Mouse (Mus musculus) hindlimb bud, embryonic 11.5 days (tissue): ENCODE measurements around the gene Cntrl.

ENCODE experiments used
- DNase-seq: peaks from one replicate; pipeline ENCODE4 v3.0.0-alpha.2; 2012; ENCODE audit warnings: low read depth, low spot score; ENCODE audit errors: extremely low spot score

Cntrl gene

DNA sequence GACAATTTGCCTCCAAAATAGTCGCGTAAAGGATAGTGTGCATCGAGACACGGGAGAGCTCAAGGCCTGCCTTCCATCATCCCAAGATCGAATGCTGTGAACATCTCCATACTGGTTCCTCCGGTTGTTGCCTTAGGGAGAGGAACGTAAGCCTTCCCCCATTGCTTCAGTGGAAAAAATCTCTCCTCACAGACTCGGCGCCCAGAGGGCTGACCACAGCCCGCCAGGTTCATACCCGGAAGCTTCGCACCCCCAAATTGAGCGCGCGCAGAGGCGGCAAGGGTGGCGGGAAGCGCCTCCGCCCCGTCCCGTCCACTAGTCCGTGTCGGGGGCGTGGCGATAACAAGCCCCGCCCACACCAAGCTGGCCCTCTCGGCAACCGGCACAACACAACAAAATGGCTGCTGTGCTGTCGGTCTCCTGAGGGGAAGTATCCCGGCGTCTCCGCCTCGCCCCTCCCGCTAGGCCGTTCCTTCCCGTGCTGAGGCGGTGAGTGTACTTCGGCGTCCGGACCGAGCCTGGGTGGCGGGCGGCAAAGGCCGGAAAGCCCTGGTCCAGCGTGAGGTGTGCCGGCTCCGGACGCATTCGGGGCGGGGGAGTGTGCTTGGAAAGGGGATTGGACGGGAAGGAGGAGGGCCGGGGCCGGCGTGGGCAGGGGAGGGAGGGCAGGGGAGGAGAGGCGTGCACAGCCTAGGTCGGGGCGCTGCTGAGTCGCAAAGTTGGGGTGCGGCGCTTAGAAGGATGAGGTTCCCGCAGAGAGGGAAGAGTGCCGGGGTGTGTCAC lies at the start of gene Cntrl:
Gene Cntrl, plus strand, starts transcription at position 352 of the 783 bp plus-strand sequence.
- DNase-seq, result no peak

GRCm38 (mm10) chr2:35060256-35060655 lies 49.0 kb upstream of the Cntrl start:
- DNase-seq, result no peak

DNA sequence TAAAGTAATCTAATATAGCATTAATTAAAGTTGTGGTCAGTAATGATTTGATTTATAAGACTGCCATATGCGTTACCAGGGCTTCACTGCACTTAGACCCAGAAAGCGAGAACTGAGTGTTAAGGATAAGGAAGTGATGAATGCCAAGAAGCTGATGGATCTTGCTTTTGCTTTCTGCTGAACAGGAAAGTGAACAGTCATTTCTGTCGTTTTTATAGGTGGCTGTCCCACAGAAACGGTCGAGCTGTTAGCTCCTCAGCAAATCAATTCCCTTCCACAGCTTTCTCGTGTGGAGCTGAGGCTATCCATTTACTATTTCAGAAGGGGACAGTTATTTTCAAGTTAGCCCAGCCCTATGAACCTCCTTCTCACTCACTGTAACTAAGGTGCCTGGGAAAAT lies 48.4 kb upstream of the Cntrl start:
- no peak for DNase-seq

DNA sequence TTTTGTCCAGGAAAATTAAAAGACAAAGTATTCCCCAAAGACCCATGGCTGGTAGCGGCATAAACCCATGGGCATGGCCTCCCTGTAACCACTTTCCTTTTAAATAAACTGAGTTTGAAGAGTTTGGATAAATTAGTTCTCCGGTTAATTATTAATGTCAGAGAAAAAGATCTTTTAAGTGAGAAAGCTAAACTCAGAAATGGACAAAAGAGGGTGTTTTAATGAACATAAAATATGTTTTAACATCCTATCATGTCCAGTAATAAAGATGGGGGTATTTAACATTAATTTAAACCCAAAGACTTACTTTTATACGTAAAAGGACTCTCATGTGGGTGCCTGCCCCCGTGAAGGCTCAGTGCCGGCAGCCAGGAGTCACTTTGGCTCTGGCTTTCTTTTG lies 48.0 kb upstream of the Cntrl start, which contains the start of gene Hc:
Gene Hc, minus strand, starts transcription at position 101 of the 400 bp plus-strand sequence.
- no peak for DNase-seq

DNA sequence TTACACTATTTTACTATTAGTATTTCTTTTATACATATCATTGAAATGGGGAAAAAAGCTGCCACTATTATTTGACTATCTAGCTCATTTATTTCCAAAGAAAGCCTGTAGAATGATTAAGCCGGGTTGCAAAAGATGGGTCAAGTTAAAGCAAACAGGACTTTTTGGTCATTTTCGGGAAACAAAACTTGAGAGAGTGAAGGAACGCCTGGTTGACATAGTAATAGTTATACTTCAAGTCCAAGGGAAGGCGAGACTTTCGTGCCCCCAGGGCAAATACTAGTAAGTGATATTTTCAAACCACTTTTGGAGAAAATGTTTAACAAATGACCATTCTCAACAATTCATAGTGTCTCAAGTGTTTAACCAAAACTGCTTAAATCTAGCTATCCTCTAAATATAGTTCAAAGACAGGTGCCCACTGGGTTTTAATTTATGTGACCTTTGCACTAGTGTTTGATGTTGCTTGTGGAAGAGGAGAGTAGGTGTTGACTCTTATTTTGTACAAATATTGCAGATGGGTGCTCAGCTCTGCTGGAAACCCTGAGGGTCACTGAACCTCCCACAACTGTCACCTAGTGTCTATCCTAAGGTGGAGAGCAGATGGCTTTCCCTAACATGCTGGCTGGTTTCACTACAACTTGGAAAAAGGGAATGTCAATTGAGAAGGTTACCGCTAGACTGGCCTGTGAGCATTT lies 45.8 kb upstream of the Cntrl start:
- no peak for DNase-seq

DNA sequence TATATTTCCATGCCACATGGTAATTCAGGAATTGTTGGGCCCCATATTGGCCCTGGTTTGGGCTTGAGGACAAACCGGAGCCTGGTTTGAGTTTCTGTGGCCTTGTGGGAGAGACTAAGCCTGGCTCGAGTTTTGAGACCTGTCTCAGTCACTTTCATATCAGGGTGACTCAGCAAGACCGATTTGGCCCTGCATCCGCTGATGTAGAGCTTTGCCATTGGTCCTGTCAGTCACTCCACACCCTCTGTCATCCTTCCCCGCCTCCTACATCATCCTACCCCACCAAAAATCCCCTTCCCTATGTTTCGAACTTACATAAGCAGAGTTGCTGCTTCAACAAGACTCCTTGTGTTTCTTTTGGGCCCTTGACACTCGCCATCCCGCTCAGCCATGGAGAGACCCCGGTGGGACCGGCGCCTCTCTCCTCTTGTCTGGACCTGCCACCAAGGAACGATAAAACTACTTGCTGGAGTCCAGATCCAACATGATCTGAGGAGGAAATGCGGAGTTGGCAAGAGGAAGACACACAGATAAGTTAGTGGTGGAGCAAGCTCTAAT lies 42.7 kb upstream of the Cntrl start:
- DNase-seq, result no peak

DNA sequence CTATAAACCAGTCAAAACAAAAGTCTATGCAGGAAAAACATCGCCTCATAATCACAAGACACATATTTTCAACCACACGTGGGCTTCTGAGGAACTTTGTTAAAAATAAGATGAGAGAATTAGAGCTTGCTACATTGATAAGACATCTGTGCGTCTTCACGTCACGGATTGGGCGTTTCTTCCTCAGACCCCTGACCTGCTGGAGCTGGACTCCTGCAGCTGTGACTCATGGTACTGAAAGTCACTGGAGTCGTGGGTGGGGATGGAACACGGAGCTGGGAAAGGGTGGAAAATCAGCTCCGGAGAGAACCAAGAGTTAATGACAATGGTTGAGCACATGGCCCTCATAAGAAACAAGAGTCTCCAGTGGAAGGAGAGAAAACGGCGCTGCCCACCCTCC lies 42.2 kb upstream of the Cntrl start:
- no peak for DNase-seq

DNA sequence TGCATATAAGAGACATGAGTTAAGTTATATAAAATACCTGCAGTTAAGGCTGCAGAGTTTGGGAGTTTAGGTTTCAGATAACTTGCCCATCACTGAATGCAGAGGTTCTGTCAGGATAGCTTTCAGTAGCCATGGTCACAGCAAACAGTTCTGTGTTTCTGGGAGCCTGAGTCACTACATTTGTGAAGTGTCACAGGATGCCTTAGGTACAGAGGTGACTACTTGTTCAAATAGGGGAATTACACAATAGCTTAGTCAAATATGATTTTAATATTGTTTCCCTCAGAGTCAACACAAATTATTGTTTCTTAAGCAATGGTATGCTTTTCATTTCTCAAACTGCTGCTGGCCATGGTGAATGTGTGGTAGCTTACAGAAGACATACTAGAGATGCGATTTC lies 40.2 kb upstream of the Cntrl start:
- DNase-seq, result no peak

DNA sequence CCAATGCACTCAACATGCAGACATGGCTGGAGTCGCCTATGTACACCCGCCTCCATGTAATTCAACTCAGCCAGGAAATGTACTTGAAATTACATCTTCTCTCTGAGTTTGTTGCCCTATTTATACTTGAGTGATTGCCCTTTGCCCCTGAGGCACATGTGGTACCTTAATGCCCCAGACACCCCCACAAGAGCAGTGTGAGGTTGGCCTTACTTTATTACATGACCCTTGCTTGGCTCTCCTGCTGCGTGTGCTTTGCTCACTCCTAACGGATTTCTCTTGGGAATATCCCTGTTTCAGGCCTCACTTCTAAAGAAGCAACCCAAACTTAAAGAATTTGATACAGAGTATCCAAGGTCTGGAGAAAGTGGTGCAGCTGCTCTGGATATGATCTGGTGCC lies 39.0 kb upstream of the Cntrl start:
- no peak for DNase-seq

DNA sequence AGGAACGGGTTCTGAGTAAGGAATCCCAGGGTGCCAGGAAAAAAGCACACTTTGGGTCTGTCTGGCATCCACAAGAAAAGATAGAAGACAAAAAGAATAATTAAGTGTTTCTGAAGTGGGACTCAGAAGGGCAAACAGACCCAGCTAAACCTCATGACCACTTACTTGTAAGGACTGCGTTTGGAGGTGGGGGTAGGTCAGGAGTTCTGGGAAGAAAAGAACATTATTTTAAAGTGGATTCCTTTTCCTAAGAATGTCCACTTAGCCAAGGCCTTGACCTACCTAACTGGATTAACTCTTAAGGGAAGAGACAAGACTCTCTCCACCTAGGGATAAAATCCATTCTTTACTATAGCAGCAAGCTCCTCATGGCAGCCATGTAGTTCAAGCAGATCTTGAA lies 36.7 kb upstream of the Cntrl start:
- DNase-seq, result no peak

DNA sequence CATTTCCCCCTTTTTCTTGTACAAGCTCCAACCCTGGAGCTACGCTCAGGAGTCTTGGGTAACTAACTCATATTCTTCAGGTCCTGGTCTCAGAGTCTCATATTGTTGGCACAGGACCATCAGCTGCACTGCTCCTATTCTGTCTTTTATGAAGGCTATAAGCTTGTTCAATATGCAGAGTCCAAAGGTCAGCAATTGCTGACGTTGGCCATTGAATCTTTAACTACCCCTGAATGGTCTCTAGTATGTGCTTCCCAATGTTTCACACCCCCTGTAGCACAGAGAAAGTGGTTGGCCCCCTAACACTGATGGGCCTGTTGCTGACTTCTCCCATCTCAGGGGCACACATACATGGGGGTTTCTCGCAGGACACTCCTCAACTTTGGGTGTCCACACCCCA lies 35.0 kb upstream of the Cntrl start:
- DNase-seq, result no peak

- no peak for DNase-seq
Observed at GRCm38 (mm10) chr2:35079166-35079565, 30.1 kb upstream of the Cntrl start.

DNA sequence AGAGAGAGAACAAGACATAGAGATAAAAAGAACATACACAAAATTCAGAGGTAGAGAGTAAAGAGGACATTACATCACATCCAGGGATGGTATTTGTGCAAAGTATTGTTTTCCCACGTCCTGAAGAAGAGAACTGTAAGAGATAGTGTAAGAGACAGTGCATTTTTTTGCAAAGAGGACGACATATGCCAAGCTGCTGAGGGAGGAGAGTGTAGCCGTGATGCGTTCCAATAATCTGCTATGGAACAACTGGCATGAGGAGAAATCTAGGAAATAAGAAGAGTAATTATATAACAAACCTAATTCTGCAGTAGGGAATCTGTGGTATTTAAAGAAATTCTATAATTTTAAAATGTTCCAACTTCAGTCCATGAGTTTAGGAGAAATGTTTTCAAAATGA lies 21.9 kb upstream of the Cntrl start:
- DNase-seq, result no peak

DNA sequence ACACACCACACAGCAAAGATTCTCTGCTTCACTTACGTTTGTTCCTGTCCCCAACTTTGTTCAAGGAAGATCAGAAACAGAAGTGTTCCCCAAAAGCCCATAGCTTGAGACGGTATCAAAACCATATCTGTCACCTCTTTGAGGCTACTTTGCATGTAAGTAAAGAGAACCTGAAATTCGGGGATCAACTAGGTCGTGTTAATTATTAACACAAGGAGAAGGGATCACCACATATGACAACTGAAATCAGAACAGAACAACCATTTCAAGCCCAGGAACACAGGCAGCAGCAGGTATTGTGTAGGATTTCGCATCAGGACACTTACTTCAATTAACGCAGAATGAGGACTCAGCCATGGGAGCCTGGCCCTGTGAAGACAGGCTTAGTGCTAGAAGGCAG lies 8.8 kb upstream of the Cntrl start:
- DNase-seq, result no peak

- DNase-seq, result no peak
Observed at GRCm38 (mm10) chr2:35101443-35101842, 7.8 kb upstream of the Cntrl start, which contains the start of gene AI182371. AI182371 (minus strand) TSS chr2:35101543.

DNA sequence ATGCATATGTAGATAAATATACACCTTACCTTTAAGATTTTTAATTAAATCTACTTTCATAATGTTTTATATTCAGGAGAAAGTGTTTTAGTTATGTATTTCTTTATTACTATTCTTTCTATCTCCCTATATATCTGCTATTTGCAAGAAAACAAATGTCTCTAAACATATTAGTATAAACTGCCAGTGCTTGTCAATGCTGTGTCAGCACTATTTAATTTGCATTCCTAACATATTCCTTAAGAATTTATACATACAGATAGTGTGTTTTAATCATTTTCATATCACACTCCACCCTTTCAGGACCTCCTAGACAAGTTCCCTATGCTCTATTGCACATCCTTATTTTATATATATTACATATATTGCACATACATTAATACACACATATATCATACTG lies 6.5 kb upstream of the Cntrl start:
- no peak for DNase-seq

- no peak for DNase-seq
Observed at GRCm38 (mm10) chr2:35103558-35103957, 5.7 kb upstream of the Cntrl start.

DNA sequence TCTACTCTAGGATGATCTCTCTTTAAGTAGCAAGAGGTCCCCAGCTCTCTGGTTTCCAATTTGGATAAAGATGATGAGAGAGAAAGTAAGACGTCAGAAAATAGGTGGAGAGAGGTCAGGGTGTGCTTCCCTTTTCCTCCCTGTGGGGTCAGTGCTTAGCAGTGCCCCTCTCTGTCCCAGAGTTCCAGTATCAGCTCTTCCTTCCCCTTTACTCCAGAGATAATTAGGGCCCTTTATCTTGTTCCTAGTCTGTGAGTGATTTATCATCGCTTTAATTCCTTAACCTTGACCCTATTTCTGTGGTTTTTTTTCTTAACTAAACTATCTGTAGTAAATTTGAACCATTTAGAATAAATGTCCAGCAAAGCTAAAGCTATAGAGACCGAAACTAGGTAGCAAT lies 4.4 kb upstream of the Cntrl start:
- no peak for DNase-seq

DNA sequence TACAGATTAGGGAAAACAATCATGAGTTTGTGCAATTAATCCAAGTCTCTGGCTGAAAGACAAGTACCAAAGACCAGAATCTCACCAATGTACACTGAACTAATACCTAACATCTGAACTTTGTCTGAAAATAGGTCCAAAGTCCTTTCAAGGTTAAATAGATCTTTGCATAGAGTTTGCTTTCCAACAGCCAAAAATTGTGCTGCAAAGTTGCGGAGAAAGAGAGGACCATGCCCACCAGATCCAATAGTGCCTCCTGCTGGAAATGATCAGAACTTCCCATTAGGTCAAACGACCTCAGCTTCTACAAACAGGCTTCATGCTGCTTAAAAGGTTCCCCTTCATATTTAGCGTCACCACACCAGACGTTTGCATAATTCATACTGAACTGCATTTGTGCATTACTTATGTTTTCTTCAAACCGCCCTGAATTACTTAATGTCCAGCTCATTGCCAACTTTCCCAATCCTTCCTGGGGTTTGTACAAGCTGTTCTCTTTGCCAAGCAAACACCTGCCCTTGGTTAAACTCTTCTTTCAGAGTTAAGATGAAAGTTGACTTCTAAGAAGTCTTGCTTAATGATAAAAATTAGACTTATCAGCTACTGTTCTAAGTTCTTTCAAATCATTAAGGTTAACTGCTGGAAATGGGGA lies 1.2 kb upstream of the Cntrl start:
- no peak for DNase-seq

DNA sequence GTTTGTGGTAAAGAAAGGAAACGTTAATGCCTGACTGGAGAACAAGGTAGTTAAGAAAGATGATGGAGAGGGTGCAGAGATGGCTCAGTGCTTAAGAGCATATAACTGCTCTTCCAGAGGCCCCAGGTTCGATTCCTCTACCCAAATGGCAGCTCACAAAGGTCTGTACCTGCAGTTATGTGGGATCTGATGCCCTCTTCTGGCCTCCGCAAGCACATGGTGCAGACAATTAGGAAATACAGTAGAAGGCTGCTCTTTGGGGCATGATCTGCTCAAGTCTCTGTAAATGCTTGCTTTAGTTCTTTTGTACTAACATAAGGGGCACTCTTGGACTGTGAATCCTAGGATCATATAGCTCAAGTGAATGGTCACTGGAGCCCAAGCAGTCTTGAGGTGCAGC lies 580 bp upstream of the Cntrl start:
- no peak for DNase-seq

- no peak for DNase-seq
Observed at GRCm38 (mm10) chr2:35109924-35110304, 622 bp downstream of the Cntrl start.

DNA sequence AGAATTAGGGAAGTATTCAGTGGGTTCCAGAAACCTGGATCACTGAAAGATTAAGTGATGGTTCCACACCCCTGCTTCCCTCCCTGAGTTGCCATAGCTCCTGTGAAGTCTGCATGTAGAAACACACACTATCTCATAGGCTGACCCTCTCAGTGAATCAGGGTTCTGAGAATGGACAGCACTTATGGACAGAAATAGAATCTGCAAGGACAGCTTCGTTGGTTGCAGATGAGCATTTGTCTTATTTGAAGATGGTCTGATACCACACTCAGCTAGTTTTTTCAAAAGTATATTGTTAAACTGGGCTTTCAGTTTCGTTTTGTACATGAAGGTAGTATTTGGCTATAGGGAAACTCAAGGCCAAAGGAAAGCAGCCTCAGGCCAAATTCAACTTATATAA lies 1.2 kb downstream of the Cntrl start:
- no peak for DNase-seq
